Mouse (Mus musculus) activated CD4-positive, CD25-positive, alpha-beta regulatory T cell (primary cell): ENCODE results near the gene Cnot6l. TPM values are rescaled to one million over a fixed set of nuclear protein-coding genes. Genes with fewer than 3 reads are reported as not detected.

Experiments
- polyA plus RNA-seq, 2 experiments: library from polyadenylated mRNA; unstranded; fragments of 100-300 nt; shearing (Covaris generic); gene quantifications; one replicate each; pipeline ENCODE4 v1.2.1; 2017

The Cnot6l gene
- polyA plus RNA-seq: 100 to 1,000 TPM in 1 of 2 experiments, 10 to 100 TPM in 1; 69.9 to 108 TPM

DNA sequence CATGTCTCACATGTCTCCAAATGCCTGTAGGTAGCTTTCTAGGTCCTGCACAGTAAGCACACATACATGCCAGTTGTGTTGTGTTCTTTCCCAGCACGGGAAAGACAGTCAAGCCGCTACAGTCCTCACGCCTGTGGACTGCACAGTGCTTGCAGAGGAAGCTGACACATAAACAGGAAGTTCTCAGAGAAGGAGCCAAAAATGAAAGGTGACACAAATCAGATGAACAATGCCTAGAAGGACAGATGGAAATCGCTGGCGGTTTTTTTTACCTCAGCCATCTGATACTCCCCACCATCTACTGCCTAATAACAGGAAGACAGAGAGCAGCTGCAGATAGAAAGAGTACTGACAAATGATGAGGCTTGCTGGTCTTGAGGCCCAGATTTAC, at the start of gene Cnot6l:
TSS of gene Cnot6l (minus strand) at position 151 of the 391 bp plus-strand sequence.

DNA sequence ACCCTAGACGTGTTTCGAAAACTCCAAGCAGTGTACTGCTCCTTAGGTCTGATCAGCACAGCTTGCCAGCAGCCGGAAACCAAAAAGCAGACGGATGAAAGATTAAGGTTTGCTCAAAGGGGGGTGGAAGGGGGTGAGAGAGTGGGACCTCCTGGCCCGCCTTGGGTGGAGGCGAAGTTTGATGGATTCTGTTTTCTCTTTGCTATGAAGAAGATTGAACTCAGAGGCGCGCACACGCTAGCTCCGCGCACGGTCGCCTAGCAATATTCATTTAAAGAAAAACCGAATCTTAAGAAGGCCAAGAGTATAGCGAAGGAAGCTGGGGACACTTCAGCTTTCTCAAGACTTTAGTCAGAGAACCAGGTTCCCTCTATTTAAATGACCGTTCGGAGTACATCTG, 45.5 kb upstream of the Cnot6l start, which contains the start of gene Mrpl1:
TSS of gene Mrpl1 (plus strand) at position 35 of the 400 bp plus-strand sequence.

Other genes starting within 250 kb of the Cnot6l start
- gene Cxcl13, start 207.2 kb downstream of the Cnot6l start, polyA plus RNA-seq: under 1 TPM in 1 of 2 experiments, not detected in 1; 0.51 TPM
- 10 to 100 TPM; 18.4 to 21.3 TPM for gene Mrpl1, start 45.3 kb upstream of the Cnot6l start, polyA plus RNA-seq
- under 1 TPM; 0.12 to 0.24 TPM for gene Fras1, start 209.8 kb upstream of the Cnot6l start, polyA plus RNA-seq